Mouse (Mus musculus) hindbrain, embryonic 15.5 days (tissue): ENCODE data around the gene F2rl3. TPM values are rescaled to one million over a fixed set of nuclear protein-coding genes. Genes with fewer than 3 reads are reported as not detected.

Experiments
- ATAC-seq: fragments of 200-750 bp; cut with Nextera tagmentation; 2 replicates; pipeline ENCODE4 v1.8.0; 2017; ENCODE audit warnings: low read depth, moderate number of reproducible peaks, moderate TSS enrichment; ENCODE audit not compliant: low FRiP score
- H3K27ac ChIP-seq: fragments of 300-500 bp; sonication (generic); replicated peaks from 2 replicates; pipeline ENCODE4 v1.5.1; 2015; ENCODE audit warnings: mild to moderate bottlenecking, inconsistent platforms
- H3K27me3 ChIP-seq: fragments of 300-500 bp; sonication (generic); 2 replicates; pipeline ENCODE4 v1.6.1; 2015; ENCODE audit warnings: control low read depth, inconsistent platforms
- H3K36me3 ChIP-seq: fragments of 300-500 bp; sonication (generic); 2 replicates; pipeline ENCODE4 v1.6.1; 2015; ENCODE audit warnings: control low read depth, inconsistent platforms
- H3K4me1 ChIP-seq: fragments of 300-500 bp; sonication (generic); replicated peaks from 2 replicates; pipeline ENCODE4 v1.6.1; 2015; ENCODE audit warnings: control low read depth, inconsistent platforms
- H3K4me2 ChIP-seq: fragments of 300-500 bp; sonication (generic); 2 replicates; pipeline ENCODE4 v1.6.1; 2015; ENCODE audit warnings: moderate library complexity, mild to moderate bottlenecking, inconsistent platforms
- H3K4me3 ChIP-seq: fragments of 300-500 bp; sonication (generic); 2 replicates; pipeline ENCODE4 v1.5.1; 2015; ENCODE audit warnings: mild to moderate bottlenecking, inconsistent platforms
- H3K9ac ChIP-seq: fragments of 300-500 bp; sonication (generic); 2 replicates; pipeline ENCODE4 v1.6.1; 2015; ENCODE audit warnings: inconsistent platforms
- H3K9me3 ChIP-seq: fragments of 300-500 bp; sonication (generic); 2 replicates; pipeline ENCODE4 v1.6.1; 2016; ENCODE audit warnings: control low read depth, inconsistent platforms
- WGBS: fragments of 180-500 bp; shearing (Covaris S2); methylation state at CpG from one replicate; pipeline ENCODE4 v1.1.7; 2015; 5-methylcytosine and 5-hydroxymethylcytosine counted together
- polyA plus RNA-seq: library from polyadenylated mRNA; unstranded; fragments of >200 nt; fragmentation: Nextera tagmentation; extraction: Ambion mirVana; gene quantifications from 2 replicates; pipeline ENCODE4 v1.2.1, GENCODE M21; 2015

Gene F2rl3
- polyA plus RNA-seq, 1 experiment from 2014 or later: 0.47 TPM

- Histone ChIP-seq H3K4me1 (no peaks in the 10 kb centered on the region), H3K4me3 (no peak overlapping the region), H3K4me2 (no peak overlapping the region), H3K9me3 (no peaks in the 10 kb centered on the region), H3K27ac (no peak overlapping the region), H3K9ac (no peak overlapping the region), H3K36me3 (peaks cover 89% of the 10 kb centered on the region), H3K27me3 (no peaks in the 10 kb centered on the region)
- ATAC-seq: no peak
- 81% methylated on average over 3 of the region's 3 CpGs for WGBS
These were observed 10.6 kb upstream of the F2rl3 start for GRCm38 (mm10) chr8:72751126-72751525.

- H3K9ac ChIP-seq: no peak overlapping the region
- WGBS: 82% methylated on average over 3 of the region's 3 CpGs
- H3K4me3 ChIP-seq: no peak overlapping the region
These were observed 9.4 kb upstream of the F2rl3 start for GRCm38 (mm10) chr8:72752289-72752688.

GRCm38 (mm10) chr8:72753165-72753564, 8.5 kb upstream of the F2rl3 start:
- Histone ChIP-seq H3K4me1 (no peaks in the 10 kb centered on the region), H3K4me3 (no peak overlapping the region), H3K27me3 (no peaks in the 10 kb centered on the region), H3K9me3 (no peaks in the 10 kb centered on the region), H3K9ac (no peak overlapping the region), H3K4me2 (no peak overlapping the region), H3K27ac (no peak overlapping the region), H3K36me3 (peaks cover 87% of the 10 kb centered on the region)
- ATAC-seq: no peak
- WGBS: 93% methylated on average over 9 of the region's 9 CpGs

More at GRCm38 (mm10) chr8:72752289-72752688, 9.4 kb upstream of the F2rl3 start:
- Histone ChIP-seq H3K27ac (no peak overlapping the region), H3K4me2 (no peak overlapping the region), H3K36me3 (peaks cover 89% of the 10 kb centered on the region), H3K4me1 (no peaks in the 10 kb centered on the region), H3K27me3 (no peaks in the 10 kb centered on the region), H3K9me3 (no peaks in the 10 kb centered on the region)
- no peak for ATAC-seq

- Histone ChIP-seq H3K4me1 (no peaks in the 10 kb centered on the region), H3K27me3 (no peaks in the 10 kb centered on the region), H3K9me3 (no peaks in the 10 kb centered on the region), H3K36me3 (peaks cover 87% of the 10 kb centered on the region), H3K4me2 (no peak overlapping the region), H3K9ac (no peak overlapping the region), H3K4me3 (no peak overlapping the region), H3K27ac (no peak overlapping the region)
- 96% methylated on average over 2 of the region's 2 CpGs for WGBS
- ATAC-seq: no peak
These were observed 7.9 kb upstream of the F2rl3 start for GRCm38 (mm10) chr8:72753781-72754180.

- H3K4me1 ChIP-seq: no peaks in the 10 kb centered on the region
- H3K27me3 ChIP-seq: no peaks in the 10 kb centered on the region
- 97% methylated on average over 2 of the region's 2 CpGs for WGBS
- no peak overlapping the region for H3K9ac ChIP-seq
- ATAC-seq: no peak
- no peak overlapping the region for H3K27ac ChIP-seq
- peaks cover 68% of the 10 kb centered on the region for H3K36me3 ChIP-seq
- H3K4me3 ChIP-seq: no peak overlapping the region
- no peaks in the 10 kb centered on the region for H3K9me3 ChIP-seq
- H3K4me2 ChIP-seq: no peak overlapping the region
These were observed 5.6 kb upstream of the F2rl3 start for GRCm38 (mm10) chr8:72756031-72756430.

GRCm38 (mm10) chr8:72756771-72757390, 4.8 kb upstream of the F2rl3 start:
- ATAC-seq: no peak
- H3K27ac ChIP-seq: no peak overlapping the region
- no peak overlapping the region for H3K9ac ChIP-seq
- no peaks in the 10 kb centered on the region for H3K27me3 ChIP-seq
- H3K4me1 ChIP-seq: no peaks in the 10 kb centered on the region
- H3K9me3 ChIP-seq: no peaks in the 10 kb centered on the region
- 96% methylated on average over 35 of the region's 35 CpGs for WGBS
- no peak overlapping the region for H3K4me3 ChIP-seq
- H3K36me3 ChIP-seq: peaks cover 60% of the 10 kb centered on the region
- H3K4me2 ChIP-seq: no peak overlapping the region

- peaks cover 54% of the 10 kb centered on the region for H3K36me3 ChIP-seq
- no peak overlapping the region for H3K4me3 ChIP-seq
- no peak overlapping the region for H3K27ac ChIP-seq
- WGBS: 92% methylated on average over 15 of the region's 15 CpGs
- ATAC-seq: no peak
- H3K4me1 ChIP-seq: no peaks in the 10 kb centered on the region
- no peak overlapping the region for H3K9ac ChIP-seq
- no peaks in the 10 kb centered on the region for H3K27me3 ChIP-seq
- H3K9me3 ChIP-seq: no peaks in the 10 kb centered on the region
- no peak overlapping the region for H3K4me2 ChIP-seq
These were observed 4.1 kb upstream of the F2rl3 start for GRCm38 (mm10) chr8:72757426-72758195.

GRCm38 (mm10) chr8:72758310-72758709, 3.4 kb upstream of the F2rl3 start:
- no peak overlapping the region for H3K27ac ChIP-seq
- no peaks in the 10 kb centered on the region for H3K9me3 ChIP-seq
- ATAC-seq: no peak
- no peak overlapping the region for H3K4me3 ChIP-seq
- no peak overlapping the region for H3K9ac ChIP-seq
- H3K27me3 ChIP-seq: no peaks in the 10 kb centered on the region
- H3K36me3 ChIP-seq: peaks cover 47% of the 10 kb centered on the region
- H3K4me2 ChIP-seq: no peak overlapping the region
- H3K4me1 ChIP-seq: no peaks in the 10 kb centered on the region

GRCm38 (mm10) chr8:72760216-72760615, 1.5 kb upstream of the F2rl3 start:
- Histone ChIP-seq H3K4me2 (no peak overlapping the region), H3K4me3 (no peak overlapping the region), H3K9ac (no peak overlapping the region), H3K36me3 (peaks cover 35% of the 10 kb centered on the region), H3K27ac (no peak overlapping the region), H3K9me3 (no peaks in the 10 kb centered on the region), H3K4me1 (no peaks in the 10 kb centered on the region), H3K27me3 (no peaks in the 10 kb centered on the region)
- WGBS: 89% methylated on average over 3 of the region's 3 CpGs
- no peak for ATAC-seq

- Histone ChIP-seq H3K9me3 (no peaks in the 10 kb centered on the region), H3K4me3 (no peak overlapping the region), H3K4me2 (no peak overlapping the region), H3K9ac (no peak overlapping the region), H3K36me3 (peaks cover 17% of the 10 kb centered on the region), H3K27me3 (no peaks in the 10 kb centered on the region), H3K4me1 (no peaks in the 10 kb centered on the region), H3K27ac (no peak overlapping the region)
- WGBS: 93% methylated on average over 12 of the region's 12 CpGs
- ATAC-seq: no peak
These were observed 626 bp downstream of the F2rl3 start for GRCm38 (mm10) chr8:72762306-72762705.

- ATAC-seq: no peak
- WGBS: 82% methylated on average over 4 of the region's 4 CpGs
These were observed 4.0 kb downstream of the F2rl3 start for GRCm38 (mm10) chr8:72765696-72766095.

GRCm38 (mm10) chr8:72766777-72767176, 5.1 kb downstream of the F2rl3 start:
- ATAC-seq: no peak
- H3K36me3 ChIP-seq: no peaks in the 10 kb centered on the region
- H3K27ac ChIP-seq: no peak overlapping the region
- H3K4me3 ChIP-seq: no peak overlapping the region
- H3K9ac ChIP-seq: no peak overlapping the region
- H3K4me1 ChIP-seq: no peaks in the 10 kb centered on the region
- H3K9me3 ChIP-seq: no peaks in the 10 kb centered on the region
- H3K4me2 ChIP-seq: no peak overlapping the region
- WGBS: 28% methylated on average over 7 of the region's 7 CpGs
- H3K27me3 ChIP-seq: no peaks in the 10 kb centered on the region

More at GRCm38 (mm10) chr8:72765696-72766095, 4.0 kb downstream of the F2rl3 start:
- Histone ChIP-seq H3K4me2 (no peak overlapping the region), H3K4me1 (no peaks in the 10 kb centered on the region), H3K4me3 (no peak overlapping the region), H3K9ac (no peak overlapping the region), H3K27ac (no peak overlapping the region), H3K36me3 (no peaks in the 10 kb centered on the region), H3K9me3 (no peaks in the 10 kb centered on the region), H3K27me3 (no peaks in the 10 kb centered on the region)
